Mouse (Mus musculus) erythroblast, embryonic 14.5 days (primary cell): Measurements from ENCODE around the gene Pou6f2.

Experiments
- GATA1 ChIP-seq: IDR thresholded peaks from 2 replicates; pipeline ENCODE4 v1.6.1; 2012; ENCODE audit warnings: low read length, inconsistent platforms, mixed read lengths
- TAL1 ChIP-seq: IDR thresholded peaks from 3 replicates; pipeline ENCODE4 v1.6.1; 2012; ENCODE audit warnings: low read length, inconsistent platforms, mixed read lengths

GRCm38 (mm10) chr13:18133193-18133592, 264.3 kb downstream of the Pou6f2 start:
- TF ChIP-seq GATA1 = no peak
- no peak for TF ChIP-seq TAL1
